Mouse (Mus musculus) lung, postnatal 0 days (tissue): Measurements from ENCODE around the gene Fbxl17.

Source experiments
- CTCF ChIP-seq: IDR thresholded peaks from 2 replicates; pipeline ENCODE4 v1.5.1; 2016; ENCODE audit warnings: antibody characterized with exemption, mild to moderate bottlenecking
- EP300 ChIP-seq: IDR thresholded peaks from 2 replicates; pipeline ENCODE4 v1.6.1; 2016; ENCODE audit warnings: antibody characterized with exemption, mild to moderate bottlenecking, control low read depth

- TF ChIP-seq EP300 = no peak
- no peak for TF ChIP-seq CTCF
These were observed 301.1 kb downstream of the Fbxl17 start for GRCm38 (mm10) chr17:63198703-63199102.
